Mouse (Mus musculus) heart, adult 2 months (tissue): Measurements from ENCODE around the gene Spo11.

ENCODE experiments used
- EP300 ChIP-seq: fragments of 200-500 bp; IDR thresholded peaks from 2 replicates; pipeline ENCODE4 v1.6.1; 2011; ENCODE audit warnings: low read depth, low read length, control low read depth; ENCODE audit not compliant: insufficient read depth
- POLR2A ChIP-seq: fragments of 200-500 bp; IDR thresholded peaks from 2 replicates; pipeline ENCODE4 v1.6.1; 2011; ENCODE audit warnings: mild to moderate bottlenecking, low read depth, low read length, control low read depth; ENCODE audit not compliant: insufficient read depth

DNA sequence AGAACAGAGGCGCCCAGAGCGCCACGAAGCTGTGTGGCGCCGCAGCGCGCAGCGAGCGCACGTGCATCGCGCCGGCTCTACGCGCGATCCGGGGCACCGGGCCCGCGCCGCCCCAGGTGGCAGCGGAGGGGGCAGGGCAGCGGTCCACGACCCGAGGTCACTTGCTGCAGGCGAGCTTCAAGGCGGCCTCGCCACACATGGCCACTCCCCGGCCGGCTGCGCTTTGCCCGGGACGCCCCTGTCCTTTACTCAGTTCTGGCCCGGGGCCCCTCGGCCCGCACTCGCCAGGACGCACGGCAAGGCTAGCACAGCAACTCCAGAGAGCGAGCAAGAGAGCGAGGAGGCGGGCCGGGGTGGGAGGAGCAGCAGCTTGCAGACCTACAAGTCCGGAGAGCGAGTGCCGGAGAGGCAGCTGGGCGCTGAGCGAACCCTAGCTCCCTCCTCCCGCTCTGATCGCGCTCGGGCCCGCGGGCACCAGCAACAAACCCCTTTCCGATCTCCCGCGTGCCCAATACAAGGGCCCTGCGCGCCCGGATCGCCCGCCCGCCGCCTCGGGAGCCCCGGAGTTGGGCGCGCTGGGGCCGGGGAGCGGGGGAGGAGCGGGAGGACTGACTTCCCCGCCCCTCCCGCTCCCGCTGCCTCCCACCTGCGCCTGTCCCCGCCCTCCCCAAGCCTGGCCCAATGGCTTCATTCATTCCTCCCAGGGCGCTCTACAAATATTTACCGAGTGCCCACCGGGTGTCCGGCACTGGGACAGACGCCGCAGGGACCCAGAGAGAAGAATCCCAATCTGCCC lies 37.3 kb upstream of the Spo11 start, which contains the start of gene Bmp7:
- TF ChIP-seq POLR2A, result no peak
- no peak for TF ChIP-seq EP300
